Mouse (Mus musculus) inflammation-experienced regulatory T-cells, adult 6 months (primary cell): ENCODE results near the gene Ptprt. TPM values are rescaled to one million over a fixed set of nuclear protein-coding genes. Genes with fewer than 3 reads are reported as not detected.

Experiments used
- ATAC-seq: one replicate; pipeline ENCODE4 v1.8.0; 2017
- polyA plus RNA-seq, 3 experiments: library from polyadenylated mRNA; unstranded; fragments of 100-300 nt; shearing (Covaris generic); gene quantifications; one replicate each; pipeline ENCODE4 v1.2.1; 2017

Ptprt gene
- polyA plus RNA-seq, 3 experiments from 2014 or later, result not detected

- ATAC-seq, result no peak
Observed at GRCm38 (mm10) chr2:161656632-161657031, 1004.3 kb downstream of the Ptprt start.

DNA sequence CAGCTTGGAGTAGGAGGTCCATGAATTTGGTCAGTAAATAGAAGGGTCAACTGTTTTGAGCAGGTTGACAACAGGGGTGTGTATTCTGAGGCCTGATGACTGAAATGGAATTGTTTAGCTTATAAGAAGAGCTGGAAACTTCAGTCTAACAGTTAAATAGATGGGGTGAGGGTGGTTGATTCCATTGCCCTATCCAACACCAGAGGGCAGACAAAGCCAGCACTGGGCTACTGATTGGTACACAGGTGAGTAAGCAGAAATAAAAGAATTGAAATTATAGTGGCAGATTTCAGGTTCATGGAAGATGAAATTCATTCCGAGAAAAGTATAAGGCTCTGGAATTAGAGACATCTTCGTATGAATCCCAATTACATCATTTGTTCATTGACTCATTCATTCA, 1020.1 kb downstream of the Ptprt start:
- no peak for ATAC-seq

GRCm38 (mm10) chr2:161634084-161634483, 1026.9 kb downstream of the Ptprt start:
- no peak for ATAC-seq

DNA sequence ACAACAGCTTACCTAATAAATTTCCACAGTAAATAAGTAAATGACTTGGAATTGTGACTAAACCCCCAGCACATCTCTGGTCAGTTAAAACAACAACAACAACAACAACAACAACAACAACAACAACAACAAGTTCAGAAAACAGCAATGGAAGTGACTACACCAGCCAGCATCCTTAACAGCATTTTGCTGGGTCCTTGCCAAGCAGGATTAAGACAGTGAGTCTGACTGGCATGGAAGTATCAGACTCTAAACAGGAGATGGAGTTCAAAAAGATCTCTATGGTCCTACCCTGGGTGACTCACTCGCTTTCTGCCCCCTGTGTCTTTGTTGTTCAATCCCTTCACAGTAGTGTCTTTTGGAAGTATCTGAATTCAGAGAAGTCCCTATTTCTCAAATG, 1035.1 kb downstream of the Ptprt start:
- ATAC-seq, result no peak

DNA sequence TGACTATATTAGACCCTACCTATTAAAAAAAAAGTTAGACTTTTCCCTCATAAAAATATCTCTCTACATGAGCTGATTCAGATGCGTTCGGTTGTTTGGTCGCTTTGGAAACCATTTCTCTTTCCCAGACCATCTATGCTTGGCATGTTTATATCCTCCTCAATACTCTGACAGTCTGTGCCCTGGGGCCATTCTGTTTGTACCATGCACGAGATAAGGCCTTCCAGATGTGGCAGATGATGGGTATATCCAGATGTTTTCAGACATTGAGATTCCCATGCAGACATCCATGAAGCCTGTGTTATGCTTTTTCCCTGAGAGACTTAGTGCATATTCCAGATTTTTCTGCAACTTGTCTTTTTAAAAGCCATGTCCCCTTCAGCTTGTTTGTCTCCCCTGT, 1052.5 kb downstream of the Ptprt start:
- no peak for ATAC-seq

- ATAC-seq, result no peak
Observed at GRCm38 (mm10) chr2:161607372-161607771, 1053.6 kb downstream of the Ptprt start.

DNA sequence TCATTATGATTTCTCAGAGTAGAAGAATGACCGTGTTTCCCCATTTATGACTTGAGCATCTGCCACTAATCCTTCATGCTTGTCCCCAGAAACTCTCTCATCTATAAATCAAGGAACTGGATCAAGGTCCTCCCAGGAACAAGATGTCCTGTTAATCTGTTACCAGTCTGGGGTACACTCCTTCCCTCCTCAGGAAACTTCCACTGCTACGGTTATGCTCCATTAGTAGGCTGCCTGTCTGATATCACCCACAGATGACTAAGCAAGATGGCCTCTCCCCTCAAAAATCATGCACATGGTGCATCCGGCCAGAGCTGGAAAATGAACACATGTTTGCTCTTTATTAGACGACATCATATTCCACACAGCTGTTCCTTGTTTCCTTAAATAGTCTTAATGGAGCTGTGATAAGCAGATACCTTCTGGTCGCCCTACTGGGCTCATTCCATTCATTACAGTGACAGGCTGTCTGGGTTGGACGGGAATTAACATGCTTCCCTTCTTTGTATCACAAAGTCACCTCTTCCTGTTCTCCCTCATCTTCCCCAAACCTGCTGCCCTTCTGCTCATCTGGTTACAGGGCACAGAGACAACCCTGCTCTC, 1060.6 kb downstream of the Ptprt start:
- no peak for ATAC-seq

DNA sequence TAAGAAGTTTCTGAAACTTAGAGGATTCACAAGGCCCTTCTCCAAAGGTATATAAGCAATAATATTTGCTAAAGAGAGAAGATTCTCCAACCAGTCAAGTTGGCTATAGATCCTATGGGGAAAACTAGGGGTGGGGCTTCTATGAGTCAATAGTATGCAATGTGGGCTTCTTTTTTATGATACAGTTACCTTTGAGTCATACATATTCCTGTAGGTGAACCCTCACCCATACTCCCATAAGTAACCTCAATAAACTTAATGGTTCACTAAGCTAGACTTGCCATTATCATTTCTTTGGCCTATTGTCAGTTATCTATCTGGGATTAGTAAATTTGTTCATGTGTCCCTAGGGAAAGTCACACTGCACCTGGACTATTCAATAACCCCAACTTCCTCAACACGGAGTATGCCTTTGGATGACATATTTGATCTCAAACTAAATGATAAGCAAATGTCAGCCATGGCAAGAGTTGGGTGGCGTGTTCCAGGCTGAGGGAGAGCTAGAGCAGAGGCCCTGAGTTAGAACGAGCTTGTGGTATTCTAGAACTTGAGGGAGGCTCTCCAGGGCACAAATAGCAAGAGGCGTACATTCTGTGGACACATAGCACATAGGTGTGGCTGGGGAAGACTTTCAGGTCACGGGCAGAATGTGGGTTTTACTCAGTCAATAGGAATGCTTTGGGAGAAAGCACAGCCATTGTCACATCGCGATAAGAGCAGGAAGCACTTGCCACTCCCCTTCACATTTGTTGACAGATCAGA, 1067.4 kb downstream of the Ptprt start:
- no peak for ATAC-seq

- no peak for ATAC-seq
Observed at GRCm38 (mm10) chr2:161574401-161574800, 1086.5 kb downstream of the Ptprt start.

DNA sequence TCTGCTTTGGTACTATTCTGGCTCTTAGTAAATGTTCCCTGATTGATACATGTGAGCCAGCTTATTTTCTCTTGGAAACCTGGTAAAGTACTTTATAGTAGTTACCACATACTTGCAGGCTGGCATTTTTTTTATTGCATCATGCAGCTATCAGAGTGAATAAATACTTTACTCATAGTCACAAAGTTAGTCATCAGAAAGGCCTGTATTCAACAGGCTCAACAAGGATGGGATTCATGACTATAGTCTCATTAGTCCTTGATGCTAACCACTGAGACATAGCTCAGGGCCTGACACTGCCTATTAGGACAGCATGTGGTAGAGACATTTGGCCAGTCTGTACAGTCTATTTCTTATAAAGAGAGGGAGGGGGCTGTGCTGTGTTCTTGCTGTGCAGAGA, 1088.7 kb downstream of the Ptprt start:
- ATAC-seq, result no peak

DNA sequence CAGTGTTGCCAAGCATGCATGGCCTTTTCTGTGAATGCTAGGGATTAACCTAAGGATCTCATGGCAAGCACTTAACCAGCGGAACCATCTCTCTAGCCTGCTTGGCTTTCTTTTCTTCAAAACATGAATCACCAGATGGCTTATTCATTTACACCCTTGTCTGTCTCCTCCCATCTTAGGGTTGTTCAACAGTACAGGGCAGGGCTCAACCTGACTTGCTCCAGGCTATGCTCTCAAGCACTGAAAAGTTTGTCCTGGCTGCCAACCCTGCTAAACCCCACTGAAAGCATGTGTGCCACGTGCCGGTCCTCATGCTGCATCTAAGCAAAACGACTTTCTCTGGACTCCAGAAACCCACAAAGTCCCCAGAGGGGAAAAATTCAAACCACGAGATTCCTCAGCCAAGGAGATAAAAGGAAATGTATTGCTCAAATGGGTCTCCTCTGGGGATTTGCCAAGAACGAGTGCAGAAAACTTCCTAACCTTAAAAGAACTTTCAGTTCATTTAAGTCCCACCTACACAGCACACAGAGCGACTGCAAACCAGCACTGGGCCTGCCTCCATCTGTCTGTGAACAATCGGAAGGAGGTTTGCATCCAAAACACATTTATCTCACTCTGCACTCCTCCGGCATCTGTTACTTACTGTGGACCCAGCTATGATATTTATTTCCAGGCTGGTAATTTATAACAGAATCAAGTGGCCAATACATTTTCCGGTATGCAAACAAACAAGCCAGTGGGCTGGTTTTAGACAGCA, 1090.5 kb downstream of the Ptprt start:
- no peak for ATAC-seq

GRCm38 (mm10) chr2:161561502-161561901, 1099.4 kb downstream of the Ptprt start:
- no peak for ATAC-seq

- no peak for ATAC-seq
Observed at GRCm38 (mm10) chr2:161557874-161558273, 1103.1 kb downstream of the Ptprt start.

DNA sequence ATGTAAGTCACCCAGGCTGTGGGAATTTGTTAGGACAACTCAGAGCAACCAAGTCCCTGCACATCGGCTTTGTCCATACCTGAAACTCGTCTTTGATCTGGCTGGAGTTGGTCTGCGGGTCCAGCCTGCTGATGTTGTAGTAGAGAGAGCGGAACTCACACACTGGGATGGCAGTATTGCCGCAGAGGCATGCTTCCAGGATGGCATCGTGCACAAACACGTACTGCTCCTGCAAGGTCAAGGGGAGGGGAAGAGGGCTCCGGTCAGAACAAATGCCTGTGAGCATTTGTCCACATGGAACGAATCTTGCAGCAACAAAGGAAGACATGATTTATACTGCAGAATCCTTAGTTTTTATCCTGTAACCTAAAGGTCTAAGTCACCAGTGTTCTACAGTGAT, 1107.3 kb downstream of the Ptprt start:
- ATAC-seq, result no peak

DNA sequence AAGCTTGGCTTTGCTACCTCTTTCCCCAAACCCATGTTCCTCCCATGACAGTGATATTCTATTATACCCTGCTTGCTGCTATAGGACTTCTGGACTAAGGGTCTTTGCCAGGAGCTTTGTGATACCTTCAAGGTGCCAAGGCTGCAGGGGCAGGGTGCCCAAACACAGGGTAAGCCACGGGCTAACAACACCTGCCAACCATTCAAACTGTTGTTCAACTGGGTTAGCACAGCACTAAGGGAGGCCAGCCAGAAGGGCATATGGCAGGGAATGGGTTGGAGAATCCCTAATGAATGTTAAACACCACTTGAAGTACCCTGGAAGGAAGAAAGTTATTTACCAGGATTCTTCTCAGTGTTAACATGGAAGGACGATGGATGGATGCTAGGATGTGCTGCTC, 1108.9 kb downstream of the Ptprt start:
- ATAC-seq, result no peak

DNA sequence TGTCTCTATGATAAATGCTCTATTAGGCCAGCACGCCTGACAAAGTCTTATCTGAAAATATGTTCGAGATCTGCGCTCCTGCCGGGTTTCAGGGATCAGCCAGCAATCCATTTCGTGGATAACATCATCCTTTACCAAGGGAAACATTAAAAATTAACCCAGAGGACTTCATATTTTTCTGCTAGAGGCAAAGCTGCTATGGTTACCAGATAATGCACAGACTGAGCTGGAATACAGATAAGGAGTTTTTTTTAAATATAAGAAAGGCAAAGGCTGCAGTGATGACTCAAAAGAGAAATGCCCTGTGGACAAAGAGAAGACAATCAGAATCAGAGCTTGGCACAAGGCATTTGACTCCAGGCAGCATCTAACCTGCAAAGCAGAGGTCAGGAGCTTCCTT, 1111.4 kb downstream of the Ptprt start:
- no peak for ATAC-seq

DNA sequence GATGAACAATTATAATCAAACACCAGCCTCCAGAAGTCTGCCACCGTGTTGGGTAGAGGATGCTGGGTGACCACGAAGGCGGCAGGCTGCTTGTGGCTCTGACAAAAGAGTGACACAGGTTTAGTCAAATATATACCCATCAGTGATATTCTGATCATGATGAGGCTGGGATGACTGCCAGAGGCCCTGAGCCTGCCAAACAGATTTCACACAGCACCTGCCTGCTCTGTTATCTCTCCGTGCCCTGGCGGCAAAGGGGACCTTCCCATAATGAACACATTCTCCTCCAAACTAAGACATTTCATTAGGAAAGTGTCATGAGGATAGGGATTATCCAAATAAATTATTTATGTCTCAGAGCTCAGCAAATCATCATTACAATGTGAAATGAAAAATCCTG, 1113.6 kb downstream of the Ptprt start:
- ATAC-seq, result no peak

- ATAC-seq, result no peak
Observed at GRCm38 (mm10) chr2:161545406-161545805, 1115.5 kb downstream of the Ptprt start.

GRCm38 (mm10) chr2:161534151-161534550, 1126.8 kb downstream of the Ptprt start:
- no peak for ATAC-seq

DNA sequence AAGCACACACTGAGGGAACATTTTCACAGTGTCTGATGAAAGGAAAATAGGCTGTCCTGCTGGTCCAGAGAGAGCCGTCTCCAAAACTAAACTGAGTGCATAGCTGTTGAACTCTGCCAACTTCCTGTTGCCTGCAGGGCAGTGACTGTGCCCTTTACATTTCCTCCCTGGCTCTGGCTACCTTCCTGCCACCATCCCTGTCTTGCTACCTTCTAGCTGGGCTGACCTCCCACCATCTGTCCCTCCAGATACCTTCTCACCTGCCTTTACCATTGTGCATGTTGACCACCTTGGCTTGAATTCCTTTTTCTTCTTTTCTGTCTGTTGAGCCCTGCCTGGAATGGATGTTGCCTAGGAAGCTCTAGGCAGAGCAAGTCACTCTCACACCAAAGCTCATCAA, 1133.8 kb downstream of the Ptprt start:
- no peak for ATAC-seq

DNA sequence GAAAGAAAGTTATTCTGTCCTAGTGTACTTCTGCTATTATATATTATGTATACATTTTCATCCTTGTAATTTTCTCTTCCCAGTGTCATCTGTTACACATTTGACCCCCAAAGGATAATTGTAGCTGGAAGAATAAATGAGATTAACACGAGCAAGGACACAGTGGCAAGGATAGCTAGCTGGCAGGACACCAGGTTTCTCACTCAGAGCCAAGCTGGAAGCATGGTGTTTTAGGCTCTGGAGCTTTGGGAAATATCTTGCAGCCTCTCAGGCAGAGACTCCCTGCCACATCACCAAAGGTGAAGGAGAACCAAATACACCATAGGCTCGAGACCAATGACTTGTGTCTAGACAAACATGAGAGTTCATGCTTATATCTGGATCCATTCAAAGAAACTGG, 1141.3 kb downstream of the Ptprt start:
- ATAC-seq, result no peak

- no peak for ATAC-seq
Observed at GRCm38 (mm10) chr2:161516921-161517320, 1144.0 kb downstream of the Ptprt start.

DNA sequence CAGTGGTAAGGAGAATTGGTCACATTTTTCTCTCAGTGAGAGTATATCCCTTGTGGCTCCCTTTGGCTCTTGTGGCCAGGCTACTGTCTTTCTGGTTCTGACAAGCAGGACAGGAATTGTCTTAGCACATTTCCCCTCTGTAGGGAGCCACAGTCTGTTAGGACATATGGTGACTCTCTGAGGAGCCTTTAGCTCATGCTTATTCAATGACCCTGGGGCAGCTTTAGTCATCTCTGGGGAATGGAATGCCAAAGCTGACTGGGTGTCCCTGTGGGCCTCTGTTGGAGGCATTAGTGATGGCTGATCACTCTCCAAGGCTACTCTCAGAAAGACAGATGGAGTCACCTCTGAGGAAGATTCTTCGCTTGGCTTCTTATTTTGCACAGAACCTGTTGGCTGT, 1147.7 kb downstream of the Ptprt start:
- ATAC-seq, result no peak
